Mouse (Mus musculus) MEL (cell line): Measurements from ENCODE around the gene Ifna4. TPM values are rescaled to one million over a fixed set of nuclear protein-coding genes. Genes with fewer than 3 reads are reported as not detected.

Experiments used
- DNase-seq: peaks from one replicate; pipeline ENCODE4 v3.0.0; 2011; ENCODE audit warnings: low read depth, low spot score
- H3K27ac ChIP-seq: 2 replicates; pipeline ENCODE4 v1.5.1; 2012; ENCODE audit warnings: low read depth, mild to moderate bottlenecking, control low read depth, low read length, moderate library complexity; ENCODE audit not compliant: control insufficient read depth
- H3K27me3 ChIP-seq, 2 experiments: fragments of 150-350 bp in 1 of 2; sonication (generic) in 1 of 2; 2 replicates each; pipeline ENCODE4 v1.6.1; 2012; ENCODE audit warnings: low read length in 2 of 2, mild to moderate bottlenecking in 2 of 2, improper control_type of control experiment in 1 of 2, moderate library complexity in 1 of 2; ENCODE audit not compliant: insufficient read depth in 2 of 2, control insufficient read depth in 1 of 2
- H3K36me3 ChIP-seq, 2 experiments: 2 replicates each; pipeline ENCODE4 v1.6.1; 2012 to 2014; ENCODE audit warnings: low read length in 2 of 2, improper control_type of control experiment in 1 of 2, inconsistent platforms in 1 of 2, mild to moderate bottlenecking in 1 of 2; ENCODE audit not compliant: insufficient read depth in 2 of 2, control insufficient read depth in 1 of 2
- H3K4me1 ChIP-seq, 2 experiments: fragments of 150-350 bp in 1 of 2; sonication (generic) in 1 of 2; 2 replicates each; pipeline ENCODE4 v1.6.1; 2012; ENCODE audit warnings: low read length in 2 of 2, improper control_type of control experiment in 1 of 2, mild to moderate bottlenecking in 1 of 2; ENCODE audit not compliant: insufficient read depth in 2 of 2, control insufficient read depth in 1 of 2
- H3K4me3 ChIP-seq, 2 experiments: fragments of 150-350 bp in 1 of 2; sonication (generic) in 1 of 2; 2 replicates each; pipeline ENCODE4 v1.5.1; 2012; ENCODE audit warnings: low read depth in 2 of 2, low read length in 2 of 2, mild to moderate bottlenecking in 2 of 2, moderate library complexity in 2 of 2, control low read depth in 1 of 2, improper control_type of control experiment in 1 of 2; ENCODE audit not compliant: control insufficient read depth in 1 of 2, insufficient read depth in 1 of 2
- H3K79me2 ChIP-seq: 2 replicates; pipeline ENCODE4 v1.6.1; 2012; ENCODE audit warnings: mild to moderate bottlenecking, low read length, moderate library complexity; ENCODE audit not compliant: control insufficient read depth, poor library complexity, insufficient read depth
- H3K9ac ChIP-seq: 2 replicates; pipeline ENCODE4 v1.6.1; 2012; ENCODE audit warnings: low read depth, mild to moderate bottlenecking, control low read depth, low read length, moderate library complexity; ENCODE audit not compliant: control insufficient read depth, poor library complexity, severe bottlenecking
- H3K9me3 ChIP-seq: fragments of 150-350 bp; sonication (generic); replicated peaks from 2 replicates; pipeline ENCODE4 v1.6.1; 2012; ENCODE audit warnings: mild to moderate bottlenecking, low read length, improper control_type of control experiment, moderate library complexity; ENCODE audit not compliant: insufficient read depth
- ELF1 ChIP-seq: IDR thresholded peaks from 2 replicates; pipeline ENCODE4 v1.6.1; 2014; ENCODE audit warnings: low read depth, mild to moderate bottlenecking, inconsistent platforms, low read length, improper control_type of control experiment, moderate library complexity
- EP300 ChIP-seq, 2 experiments: IDR thresholded peaks; 2 replicates each; pipeline ENCODE4 v1.6.1; 2011; ENCODE audit warnings: improper control_type of control experiment in 2 of 2, low read length in 2 of 2, low read depth in 1 of 2, mild to moderate bottlenecking in 1 of 2
- JUND ChIP-seq: IDR thresholded peaks from 2 replicates; pipeline ENCODE4 v1.6.1; 2011; ENCODE audit warnings: low read depth, mild to moderate bottlenecking, improper control_type of control experiment, low read length
- KAT2A ChIP-seq: conservative IDR thresholded peaks from 2 replicates; pipeline ENCODE4 v1.6.1; 2012; ENCODE audit warnings: low read depth, low read length, improper control_type of control experiment, inconsistent platforms
- MAFK ChIP-seq: IDR thresholded peaks from 2 replicates; pipeline ENCODE4 v1.6.1; 2011; ENCODE audit warnings: low read depth, mild to moderate bottlenecking, low read length, improper control_type of control experiment, borderline replicate concordance
- MAZ ChIP-seq: IDR thresholded peaks from 2 replicates; pipeline ENCODE4 v1.6.1; 2012; ENCODE audit warnings: low read depth, mild to moderate bottlenecking, inconsistent platforms, low read length, improper control_type of control experiment
- MYB ChIP-seq: IDR thresholded peaks from 2 replicates; pipeline ENCODE4 v1.6.1; 2011; ENCODE audit warnings: mild to moderate bottlenecking, low read depth, low read length, improper control_type of control experiment
- MYC ChIP-seq: IDR thresholded peaks from 2 replicates; pipeline ENCODE4 v1.6.1; 2011; ENCODE audit warnings: low read depth, mild to moderate bottlenecking, low read length, improper control_type of control experiment, moderate library complexity
- NELFE ChIP-seq: IDR thresholded peaks from 2 replicates; pipeline ENCODE4 v1.6.1; 2011; ENCODE audit warnings: low read depth, low read length, improper control_type of control experiment
- POLR2A ChIP-seq, 2 experiments: IDR thresholded peaks; 2 replicates each; pipeline ENCODE4 v1.6.1; 2011 to 2012; ENCODE audit warnings: low read length in 2 of 2, mild to moderate bottlenecking in 2 of 2, control low read depth in 1 of 2, improper control_type of control experiment in 1 of 2, low read depth in 1 of 2, moderate library complexity in 1 of 2; ENCODE audit not compliant: control insufficient read depth in 1 of 2, insufficient read depth in 1 of 2, poor library complexity in 1 of 2
- RCOR1 ChIP-seq: IDR thresholded peaks from 2 replicates; pipeline ENCODE4 v1.6.1; 2012; ENCODE audit warnings: low read depth, mild to moderate bottlenecking, inconsistent platforms, low read length, improper control_type of control experiment
- TAL1 ChIP-seq: IDR thresholded peaks from 2 replicates; pipeline ENCODE4 v1.6.1; 2012; ENCODE audit warnings: mild to moderate bottlenecking, inconsistent platforms, low read length, moderate library complexity, mixed read lengths
- ZMIZ1 ChIP-seq: IDR thresholded peaks from 2 replicates; pipeline ENCODE4 v1.6.1; 2012; ENCODE audit warnings: low read depth, mild to moderate bottlenecking, inconsistent platforms, low read length, improper control_type of control experiment, moderate library complexity
- polyA plus RNA-seq, 2 experiments: library from polyadenylated mRNA; stranded (reverse) in 1 of 2; unstranded in 1 of 2; fragments of >175 nt in 1 of 2; fragments of >200 nt in 1 of 2; gene quantifications; 2 replicates each; pipeline versions ENCODE4 v1.2.1 to v1.2.4; 2012; ENCODE audit warnings: low replicate concordance in 2 of 2, low read depth in 1 of 2; ENCODE audit not compliant: insufficient read length in 2 of 2, insufficient read depth in 1 of 2, missing spikeins in 1 of 2
- total RNA-seq: library from RNA; depleted of rRNA; stranded (reverse); fragments of 300-350 nt; gene quantifications from 2 replicates; pipeline ENCODE4 v1.2.3, GENCODE M21; 2012; rRNA removed

Ifna4 gene
- total and polyA plus RNA-seq, 3 experiments: not detected

DNA sequence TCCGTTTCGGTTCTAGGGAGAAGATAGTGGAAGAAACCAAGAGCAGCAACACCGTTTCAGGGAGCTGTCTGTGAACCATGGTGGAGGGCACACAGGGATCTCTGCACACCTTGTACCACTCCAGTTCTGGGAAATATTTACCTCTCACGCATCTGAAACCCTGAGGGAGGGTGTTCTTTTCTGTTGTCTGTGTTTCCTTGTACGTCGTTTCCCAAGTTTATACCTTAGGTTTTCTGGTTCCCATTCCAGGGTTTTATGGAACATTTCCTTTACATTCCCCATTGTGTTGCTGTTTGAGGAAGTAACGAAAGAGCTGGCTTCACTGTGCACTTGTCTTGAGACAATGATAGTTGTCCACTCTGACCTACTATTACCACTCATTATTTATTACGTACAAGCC lies 38.4 kb downstream of the Ifna4 start, which contains the start of gene Ifne:
Ifne (minus strand) TSS at position 101 of the 400 bp plus-strand sequence.
- no peaks in the 10 kb centered on the region for H3K79me2 ChIP-seq
- TF ChIP-seq ELF1: no peak
- TF ChIP-seq EP300 (IDR thresholded peaks at IDR 0.05; ENCODE audit: low read depth in 1 of 2, low read length in 2 of 2): no peak
- TF ChIP-seq POLR2A (IDR thresholded peaks at IDR 0.05; ENCODE audit: control insufficient read depth in 1 of 2, insufficient read depth in 1 of 2, low read depth in 1 of 2, low read length in 2 of 2, poor library complexity in 1 of 2): no peak
- TF ChIP-seq MYC: no peak
- TF ChIP-seq MYB: no peak
- no peak for TF ChIP-seq KAT2A
- TF ChIP-seq JUND: no peak
- TF ChIP-seq RCOR1: no peak
- TF ChIP-seq MAFK: no peak
- no peak for TF ChIP-seq MAZ
- TF ChIP-seq TAL1: no peak

DNA sequence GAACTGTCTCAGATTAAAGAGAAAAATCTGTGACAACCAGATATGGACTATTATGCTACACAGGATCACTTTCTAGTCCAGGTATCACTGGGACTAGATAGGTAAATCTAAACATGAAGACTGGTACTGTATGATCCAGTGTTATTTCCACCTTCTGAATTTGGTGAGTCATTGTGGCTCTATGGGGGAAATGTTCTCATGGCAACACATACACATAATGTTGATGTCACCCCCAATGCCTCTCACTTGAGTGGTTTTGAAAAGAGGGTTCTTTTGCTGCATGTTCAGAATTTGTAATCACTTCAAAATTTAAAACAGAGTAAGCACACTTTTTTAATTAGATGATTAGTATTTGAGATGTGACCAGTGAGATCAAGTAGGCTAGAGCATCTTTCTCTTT lies 46.6 kb downstream of the Ifna4 start:
- H3K27me3 ChIP-seq: peaks cover 5 to 17% of the 10 kb centered on the region in 2 experiments
- H3K4me1 ChIP-seq: no peaks in the 10 kb centered on the region
- H3K36me3 ChIP-seq: no peaks in the 10 kb centered on the region
- no peaks in the 10 kb centered on the region for H3K79me2 ChIP-seq
- H3K9ac ChIP-seq: no peak overlapping the region
- H3K9me3 ChIP-seq: no peaks in the 10 kb centered on the region
- H3K4me3 ChIP-seq: no peak overlapping the region
- TF ChIP-seq NELFE (no peak), ZMIZ1 (no peak)
- no peak overlapping the region for H3K27ac ChIP-seq
- no peak for DNase-seq

More for the DNA sequence above, 38.4 kb downstream of the Ifna4 start, which contains the start of gene Ifne:
- Histone ChIP-seq H3K27ac (no peak within 1 kb of the TSS), H3K9me3 (no peaks in the 10 kb centered on the region), H3K4me1 (peaks cover 15 to 19% of the 10 kb centered on the region in 2 experiments), H3K27me3 (peaks cover 0 to 6% of the 10 kb centered on the region in 2 experiments; a peak in 3 of 4 replicates), H3K9ac (no peak within 1 kb of the TSS), H3K36me3 (peaks cover 0 to 15% of the 10 kb centered on the region in 2 experiments; a peak in 2 of 4 replicates), H3K4me3 (no peak within 1 kb of the TSS)
- no peak for DNase-seq

Other genes starting within 250 kb of the Ifna4 start
- not detected in 2 replicates for gene Ifna9, start 249.5 kb upstream of the Ifna4 start, total RNA-seq
- gene Ifna9, start 249.5 kb upstream of the Ifna4 start, polyA plus RNA-seq: not detected
- not detected in 2 replicates for gene Ifna12, start 238.5 kb upstream of the Ifna4 start, total RNA-seq
- not detected for gene Ifna12, start 238.5 kb upstream of the Ifna4 start, polyA plus RNA-seq
- gene C87499, start 207.4 kb upstream of the Ifna4 start, total RNA-seq: not detected in 2 replicates
- not detected for gene C87499, start 207.4 kb upstream of the Ifna4 start, polyA plus RNA-seq
- gene Ifna13, start 197.4 kb upstream of the Ifna4 start, total RNA-seq: not detected in 2 replicates
- not detected for gene Ifna13, start 197.4 kb upstream of the Ifna4 start, polyA plus RNA-seq
- not detected in 2 replicates for gene Ifna16, start 164.9 kb upstream of the Ifna4 start, total RNA-seq
- not detected for gene Ifna16, start 164.9 kb upstream of the Ifna4 start, polyA plus RNA-seq
- not detected in 2 replicates for gene Ifna2, start 157.9 kb upstream of the Ifna4 start, total RNA-seq
- not detected for gene Ifna2, start 157.9 kb upstream of the Ifna4 start, polyA plus RNA-seq
- not detected in 2 replicates for gene Ifnab, start 150.5 kb upstream of the Ifna4 start, total RNA-seq
- not detected for gene Ifnab, start 150.5 kb upstream of the Ifna4 start, polyA plus RNA-seq
- gene Gm26566, start 120.1 kb upstream of the Ifna4 start, total RNA-seq: 7.8 and 9.8 TPM in 2 replicates
- gene Gm26566, start 120.1 kb upstream of the Ifna4 start, polyA plus RNA-seq: under 1 TPM in 1 of 2 experiments, not detected in 1; 0.40 TPM
- 33.9 and 35.1 TPM in 2 replicates for gene Klhl9, start 119.4 kb upstream of the Ifna4 start, total RNA-seq
- 10 to 100 TPM; 16.6 to 69.5 TPM for gene Klhl9, start 119.4 kb upstream of the Ifna4 start, polyA plus RNA-seq
- not detected in 2 replicates for gene Gm13271, start 87.0 kb upstream of the Ifna4 start, total RNA-seq
- gene Gm13271, start 87.0 kb upstream of the Ifna4 start, polyA plus RNA-seq: not detected
- not detected in 2 replicates for gene Gm13283, start 81.7 kb upstream of the Ifna4 start, total RNA-seq
- gene Gm13283, start 81.7 kb upstream of the Ifna4 start, polyA plus RNA-seq: not detected
- not detected in 2 replicates for gene Gm13290, start 68.0 kb upstream of the Ifna4 start, total RNA-seq
- under 1 TPM in 1 of 2 experiments, not detected in 1; 0.29 TPM for gene Gm13290, start 68.0 kb upstream of the Ifna4 start, polyA plus RNA-seq
- gene Gm13289, start 64.9 kb upstream of the Ifna4 start, total RNA-seq: not detected in 2 replicates
- not detected for gene Gm13289, start 64.9 kb upstream of the Ifna4 start, polyA plus RNA-seq
- not detected in 2 replicates for gene Gm13272, start 62.0 kb upstream of the Ifna4 start, total RNA-seq
- gene Gm13272, start 62.0 kb upstream of the Ifna4 start, polyA plus RNA-seq: not detected
- gene Ifnz, start 59.7 kb upstream of the Ifna4 start, total RNA-seq: not detected in 2 replicates
- gene Ifnz, start 59.7 kb upstream of the Ifna4 start, polyA plus RNA-seq: under 1 TPM in 1 of 2 experiments, not detected in 1; 0.11 TPM
- gene Gm13276, start 56.2 kb upstream of the Ifna4 start, total RNA-seq: not detected in 2 replicates
- not detected for gene Gm13276, start 56.2 kb upstream of the Ifna4 start, polyA plus RNA-seq
- not detected in 2 replicates for gene Gm13277, start 53.2 kb upstream of the Ifna4 start, total RNA-seq
- not detected for gene Gm13277, start 53.2 kb upstream of the Ifna4 start, polyA plus RNA-seq
- not detected in 2 replicates for gene Gm13278, start 50.3 kb upstream of the Ifna4 start, total RNA-seq
- not detected for gene Gm13278, start 50.3 kb upstream of the Ifna4 start, polyA plus RNA-seq
- not detected in 2 replicates for gene Gm13275, start 47.4 kb upstream of the Ifna4 start, total RNA-seq
- under 1 TPM in 1 of 2 experiments, not detected in 1; 0.52 TPM for gene Gm13275, start 47.4 kb upstream of the Ifna4 start, polyA plus RNA-seq
- not detected in 2 replicates for gene Gm13279, start 44.5 kb upstream of the Ifna4 start, total RNA-seq
- not detected for gene Gm13279, start 44.5 kb upstream of the Ifna4 start, polyA plus RNA-seq
- 0.10 TPM in 1 of 2 replicates, not detected in the other for gene Gm13285, start 42.2 kb upstream of the Ifna4 start, total RNA-seq
- under 1 TPM in 1 of 2 experiments, not detected in 1; 0.14 TPM for gene Gm13285, start 42.2 kb upstream of the Ifna4 start, polyA plus RNA-seq
- gene Gm13287, start 38.6 kb upstream of the Ifna4 start, total RNA-seq: not detected in 2 replicates
- gene Gm13287, start 38.6 kb upstream of the Ifna4 start, polyA plus RNA-seq: not detected
- not detected in 2 replicates for gene Gm13288, start 36.3 kb upstream of the Ifna4 start, total RNA-seq
- not detected for gene Gm13288, start 36.3 kb upstream of the Ifna4 start, polyA plus RNA-seq
- not detected in 2 replicates for gene Ifna7, start 25.6 kb upstream of the Ifna4 start, total RNA-seq
- not detected for gene Ifna7, start 25.6 kb upstream of the Ifna4 start, polyA plus RNA-seq
- gene Ifna11, start 21.9 kb upstream of the Ifna4 start, total RNA-seq: not detected in 2 replicates
- gene Ifna11, start 21.9 kb upstream of the Ifna4 start, polyA plus RNA-seq: not detected
- not detected in 2 replicates for gene Ifna6, start 14.4 kb upstream of the Ifna4 start, total RNA-seq
- gene Ifna6, start 14.4 kb upstream of the Ifna4 start, polyA plus RNA-seq: not detected
- gene Ifna5, start 6.3 kb upstream of the Ifna4 start, total RNA-seq: not detected in 2 replicates
- not detected for gene Ifna5, start 6.3 kb upstream of the Ifna4 start, polyA plus RNA-seq
- gene Ifna1, start 8.2 kb downstream of the Ifna4 start, total RNA-seq: not detected in 2 replicates
- gene Ifna1, start 8.2 kb downstream of the Ifna4 start, polyA plus RNA-seq: not detected
- gene Ifne, start 38.3 kb downstream of the Ifna4 start, total RNA-seq: not detected in 2 replicates
- gene Ifne, start 38.3 kb downstream of the Ifna4 start, polyA plus RNA-seq: not detected